In genomic region chr12:15603885-15604284, GRCm38 (mm10) we compare ENCODE assay signal across 24 mouse cellular contexts.
DNase-seq lines count a peak whose midpoint lies in the region; ATAC-seq and TF ChIP-seq lines count a peak whose summit lies in the region.
"Had no signal": no experiment of that assay in that cellular context is flagged by ENCODE, and none has a peak within 500 bp of the region (broad histone marks: within the 10 kb centered on the region; RNA-seq: fewer than 3 reads in every experiment).

No protein-coding gene starts in this region.

- peaks cover 31% of the 10 kb centered on the region for H3K4me1 ChIP-seq in embryonic facial prominence, embryonic 10.5 days
- peaks cover 30% of the 10 kb centered on the region for H3K4me1 ChIP-seq in limb, embryonic 12.5 days (replicated peaks)
- H3K4me1 ChIP-seq in midbrain, embryonic 14.5 days (ENCODE audit: control insufficient read depth, insufficient read depth, low read length), result peaks cover 11% of the 10 kb centered on the region
- H3K4me1 ChIP-seq: liver, embryonic 12.5 days had no signal

- no peaks in the 10 kb centered on the region for H3K36me3 ChIP-seq in embryonic facial prominence, embryonic 10.5 days (replicated peaks)
- no peaks in the 10 kb centered on the region for H3K36me3 ChIP-seq in limb, embryonic 12.5 days
- no peaks in the 10 kb centered on the region for H3K36me3 ChIP-seq in midbrain, embryonic 14.5 days (ENCODE audit: control insufficient read depth, insufficient read depth, low read length)
- H3K36me3 ChIP-seq: hindbrain, embryonic 15.5 days; liver, embryonic 12.5 days had no signal

- H3K9me3 ChIP-seq in embryonic facial prominence, embryonic 10.5 days, result no peaks in the 10 kb centered on the region
- H3K9me3 ChIP-seq in limb, embryonic 12.5 days, result no peaks in the 10 kb centered on the region
- no peaks in the 10 kb centered on the region for H3K9me3 ChIP-seq in midbrain, embryonic 14.5 days (ENCODE audit: control insufficient read depth, low read length)
- H3K9me3 ChIP-seq: hindbrain, embryonic 15.5 days; liver, embryonic 12.5 days had no signal

- intact Hi-C loops in heart, postnatal 25 days (cut with DNase I), result loop anchor here (2.0 to 10.0 kb wide), 2 partner anchors 67 to 411 kb away; no protein-coding TSS in a partner anchor

- H3K4me2 ChIP-seq in limb, embryonic 12.5 days, result no peak overlapping the region
- H3K4me2 ChIP-seq in midbrain, embryonic 14.5 days (ENCODE audit: low read length), result no peak overlapping the region
- H3K4me2 ChIP-seq: hindbrain, embryonic 15.5 days; liver, embryonic 12.5 days had no signal

- 62% methylated on average over 5 of the region's 5 CpGs for WGBS in embryonic facial prominence, embryonic 10.5 days
- WGBS in limb, embryonic 12.5 days, result 56% methylated on average over 5 of the region's 5 CpGs
- WGBS in midbrain, embryonic 14.5 days, result 51% methylated on average over 5 of the region's 5 CpGs

- DNase-seq in heart, adult 11 months, result peak; percentile 55
- DNase-seq in heart, postnatal 25 days (ENCODE audit: low spot score), result no peak
- DNase-seq in embryonic facial prominence, embryonic 10.5 days (ENCODE audit: low spot score), result no peak
- DNase-seq in midbrain, embryonic 14.5 days, result peak; percentile 6
- DNase-seq in layer of hippocampus, adult 2 months (ENCODE audit: low spot score in 2 of 2), result no peak
- no peak for DNase-seq in left cerebral cortex, adult 9 months (ENCODE audit: low spot score in 2 of 2)
- DNase-seq in adipocyte (ENCODE audit: low spot score), result no peak
- DNase-seq: adrenal gland, postnatal 25 days; cerebellum, adult 2 months; cerebellum, postnatal 14 days; gastrocnemius, postnatal 10 days; heart, postnatal 14 days; kidney, adult 11 months; kidney, postnatal 14 days; liver, postnatal 0 days; right cerebral cortex, postnatal 4 days; thymus, adult 18-20 months; thymus, postnatal 25 days had no signal

- TF ChIP-seq CTCF in layer of hippocampus, adult 2 months (conservative IDR thresholded peaks at IDR 0.05), result no peak

- H3K27ac ChIP-seq in embryonic facial prominence, embryonic 10.5 days (replicated peaks), result 0 out of 2 replicates have a peak overlapping the region, but pooled peaks have one; percentile 1
- peak overlapping the region; percentile 1; the same call in 1 of the 2 replicates for H3K27ac ChIP-seq in limb, embryonic 12.5 days
- H3K27ac ChIP-seq in midbrain, embryonic 14.5 days (replicated peaks; ENCODE audit: low read depth, low read length), result no peak overlapping the region
- no peak overlapping the region for H3K27ac ChIP-seq in layer of hippocampus, adult 2 months
- H3K27ac ChIP-seq: liver, embryonic 12.5 days; macrophage; stomach, postnatal 0 days had no signal

- H3K27me3 ChIP-seq in embryonic facial prominence, embryonic 10.5 days (replicated peaks; ENCODE audit: low read depth, poor library complexity, severe bottlenecking), result no peaks in the 10 kb centered on the region
- H3K27me3 ChIP-seq in limb, embryonic 12.5 days, result no peaks in the 10 kb centered on the region
- H3K27me3 ChIP-seq in midbrain, embryonic 14.5 days (ENCODE audit: control insufficient read depth, insufficient read depth, low read length), result no peaks in the 10 kb centered on the region
- H3K27me3 ChIP-seq: hindbrain, embryonic 15.5 days; liver, embryonic 12.5 days had no signal

- no peak overlapping the region for H3K9ac ChIP-seq in limb, embryonic 12.5 days (replicated peaks)
- H3K9ac ChIP-seq in midbrain, embryonic 14.5 days (replicated peaks; ENCODE audit: low read length), result no peak overlapping the region
- H3K9ac ChIP-seq: hindbrain, embryonic 15.5 days; liver, embryonic 12.5 days; liver, postnatal 0 days had no signal

- no peak for ATAC-seq in limb, embryonic 12.5 days (ENCODE audit: insufficient number of reproducible peaks, insufficient read depth, low FRiP score, low TSS enrichment, low read depth)
- no peak for ATAC-seq in midbrain, embryonic 14.5 days (ENCODE audit: low FRiP score, low TSS enrichment)
- ATAC-seq: liver, embryonic 12.5 days; liver, postnatal 0 days; Patski had no signal

- no peak overlapping the region for H3K4me3 ChIP-seq in embryonic facial prominence, embryonic 10.5 days
- H3K4me3 ChIP-seq in limb, embryonic 12.5 days (replicated peaks), result no peak overlapping the region
- H3K4me3 ChIP-seq in midbrain, embryonic 14.5 days (replicated peaks; ENCODE audit: low read depth, low read length), result no peak overlapping the region
- H3K4me3 ChIP-seq in layer of hippocampus, adult 2 months, result no peak overlapping the region
- H3K4me3 ChIP-seq: hindbrain, embryonic 15.5 days; liver, embryonic 12.5 days had no signal

Comparison
In these comparisons a context has a peak if more than half of its experiments do, and no peak if none do; other contexts are left out.
1. DNase-seq: peak in heart, adult 11 months (single experiment) and midbrain, embryonic 14.5 days (single experiment); none in heart, postnatal 25 days (single experiment), embryonic facial prominence, embryonic 10.5 days (single experiment), layer of hippocampus, adult 2 months (0 of 2), left cerebral cortex, adult 9 months (0 of 2) and adipocyte (single experiment).
2. H3K27ac ChIP-seq: peak in embryonic facial prominence, embryonic 10.5 days (single experiment) and limb, embryonic 12.5 days (single experiment); none in midbrain, embryonic 14.5 days (single experiment) and layer of hippocampus, adult 2 months (single experiment).